Mouse (Mus musculus): ENCODE measurements at regions not wholly inside any gene's neighbourhood (a gene's known extent, or its start where the extent isn't known, plus 50 kb on each side); places are given as distances from the start of the nearest gene placed in this dataset.
A peak's percentile ranks its signal among the peaks of the same experiment; 100 is the strongest.

- DNase-seq (ENCODE audit: low spot score in 2 of 2) = no peak
Observed at GRCm38 (mm10) chr14:36819826-36820225, 148.8 kb downstream of the Ccser2 start.

- no peak for DNase-seq (ENCODE audit: low spot score in 2 of 2)
Observed at GRCm38 (mm10) chr14:36802418-36802817, 166.2 kb downstream of the Ccser2 start.

- no peak for DNase-seq (ENCODE audit: low spot score in 2 of 2)
Observed at GRCm38 (mm10) chr14:36799820-36800219, 168.8 kb downstream of the Ccser2 start.

GRCm38 (mm10) chr14:36781882-36782281, 186.7 kb downstream of the Ccser2 start:
- no peak for DNase-seq (ENCODE audit: low spot score in 2 of 2)

- peak; percentile 7 to 23 for DNase-seq (ENCODE audit: low spot score in 2 of 2)
Observed at GRCm38 (mm10) chr14:36778956-36779355, 189.6 kb downstream of the Ccser2 start.

- DNase-seq (ENCODE audit: low spot score in 2 of 2) = no peak
Observed at GRCm38 (mm10) chr14:36774349-36774748, 194.2 kb downstream of the Ccser2 start.

- DNase-seq (ENCODE audit: low spot score in 2 of 2) = no peak
Observed at GRCm38 (mm10) chr14:36764377-36764776, 204.2 kb downstream of the Ccser2 start.

GRCm38 (mm10) chr14:36756056-36756455, 212.5 kb downstream of the Ccser2 start:
- no peak for DNase-seq (ENCODE audit: low spot score in 2 of 2)

- DNase-seq (ENCODE audit: low spot score in 2 of 2) = peak in 1 of 2 experiments; percentile 38
Observed at GRCm38 (mm10) chr14:36748130-36748883, 220.3 kb downstream of the Ccser2 start.

GRCm38 (mm10) chr14:36731095-36731494, 237.5 kb downstream of the Ccser2 start:
- DNase-seq (ENCODE audit: low spot score in 2 of 2) = no peak

- no peak for DNase-seq (ENCODE audit: low spot score in 2 of 2)
Observed at GRCm38 (mm10) chr14:36726092-36726491, 242.5 kb downstream of the Ccser2 start.

- no peak for DNase-seq (ENCODE audit: low spot score in 2 of 2)
Observed at GRCm38 (mm10) chr14:36715684-36716083, 252.9 kb downstream of the Ccser2 start.

- DNase-seq (ENCODE audit: low spot score in 2 of 2) = no peak
Observed at GRCm38 (mm10) chr14:36696993-36697392, 271.6 kb downstream of the Ccser2 start.

GRCm38 (mm10) chr14:36691958-36692357, 276.6 kb downstream of the Ccser2 start:
- no peak for DNase-seq (ENCODE audit: low spot score in 2 of 2)

GRCm38 (mm10) chr14:36691018-36691417, 277.6 kb downstream of the Ccser2 start:
- no peak for DNase-seq (ENCODE audit: low spot score in 2 of 2)

GRCm38 (mm10) chr14:36658678-36659263, 309.8 kb downstream of the Ccser2 start:
- no peak for DNase-seq (ENCODE audit: low spot score in 2 of 2)

- DNase-seq (ENCODE audit: low spot score in 2 of 2) = no peak
Observed at GRCm38 (mm10) chr14:36658193-36658592, 310.4 kb downstream of the Ccser2 start.

- DNase-seq (ENCODE audit: low spot score in 2 of 2) = peak; percentile 12 to 25
Observed at GRCm38 (mm10) chr14:36652982-36653557, 315.5 kb downstream of the Ccser2 start.

GRCm38 (mm10) chr14:36651053-36651735, 317.4 kb downstream of the Ccser2 start:
- DNase-seq (ENCODE audit: low spot score in 2 of 2) = no peak

- no peak for DNase-seq (ENCODE audit: low spot score in 2 of 2)
Observed at GRCm38 (mm10) chr14:36646649-36647048, 321.9 kb downstream of the Ccser2 start.

- DNase-seq (ENCODE audit: low spot score in 2 of 2) = no peak
Observed at GRCm38 (mm10) chr14:36646237-36646636, 322.3 kb downstream of the Ccser2 start.

GRCm38 (mm10) chr14:36624822-36625221, 343.8 kb downstream of the Ccser2 start:
- no peak for DNase-seq (ENCODE audit: low spot score in 2 of 2)
